ENCODE assay signal across 27 mouse cellular contexts in genomic region chr1:60655206-60655605, GRCm38 (mm10).
DNase-seq lines count a peak whose midpoint lies in the region; ATAC-seq and TF ChIP-seq lines count a peak whose summit lies in the region.
"Had no signal": no experiment of that assay in that cellular context is flagged by ENCODE, and none has a peak within 500 bp of the region (broad histone marks: within the 10 kb centered on the region; RNA-seq: fewer than 3 reads in every experiment).

No protein-coding gene starts in this region.

- no peak for TF ChIP-seq CTCF in kidney, adult 2 months (conservative IDR thresholded peaks at IDR 0.05; ENCODE audit: insufficient read depth, insufficient read length, low read depth, low read length)
- TF ChIP-seq CTCF in lung, postnatal 0 days (IDR thresholded peaks at IDR 0.05), result no peak

- H3K27me3 ChIP-seq in heart, embryonic 11.5 days (ENCODE audit: control insufficient read depth, insufficient read depth, low read length), result no peaks in the 10 kb centered on the region
- H3K27me3 ChIP-seq in kidney, adult 2 months (replicated peaks; ENCODE audit: control insufficient read depth, insufficient read depth, low read length), result no peaks in the 10 kb centered on the region
- H3K27me3 ChIP-seq in lung, postnatal 0 days (replicated peaks; ENCODE audit: insufficient read depth, low read length), result no peaks in the 10 kb centered on the region
- H3K27me3 ChIP-seq in embryonic facial prominence, embryonic 10.5 days (replicated peaks; ENCODE audit: low read depth, poor library complexity, severe bottlenecking), result no peaks in the 10 kb centered on the region
- H3K27me3 ChIP-seq: CH12.LX; hindbrain, embryonic 15.5 days; intestine, embryonic 15.5 days; midbrain, embryonic 12.5 days; neural tube, embryonic 15.5 days; Patski; stomach, embryonic 15.5 days had no signal

- 7% methylated on average over 2 of the region's 2 CpGs for WGBS in heart, embryonic 11.5 days (ENCODE audit: insufficient replicate concordance)
- WGBS in kidney, adult 2 months, result 55% methylated on average over 2 of the region's 2 CpGs
- WGBS in lung, postnatal 0 days, result 25% methylated on average over 2 of the region's 2 CpGs
- WGBS in embryonic facial prominence, embryonic 10.5 days, result 48% methylated on average over 2 of the region's 2 CpGs

- no peak for ATAC-seq in heart, embryonic 11.5 days (replicated peaks; ENCODE audit: insufficient number of reproducible peaks, low FRiP score, low TSS enrichment)
- no peak for ATAC-seq in lung, postnatal 0 days
- ATAC-seq: forebrain, embryonic 16.5 days; intestine, embryonic 15.5 days; Patski had no signal

- H3K27ac ChIP-seq in heart, embryonic 11.5 days (ENCODE audit: low read depth, low read length), result peak overlapping the region; percentile 62; the same call in 1 of the 2 replicates
- H3K27ac ChIP-seq in kidney, adult 2 months (ENCODE audit: insufficient read depth, low read depth, low read length), result no peak overlapping the region
- 0 out of 2 replicates have a peak overlapping the region, but pooled peaks have one; percentile 4 for H3K27ac ChIP-seq in lung, postnatal 0 days (ENCODE audit: low read length)
- H3K27ac ChIP-seq in embryonic facial prominence, embryonic 10.5 days (replicated peaks), result no peak overlapping the region
- H3K27ac ChIP-seq: forebrain, embryonic 10.5 days; hindbrain, embryonic 15.5 days; intestine, embryonic 15.5 days; midbrain, embryonic 12.5 days; neural tube, embryonic 15.5 days; stomach, embryonic 15.5 days had no signal

- no peak overlapping the region for H3K9ac ChIP-seq in heart, embryonic 11.5 days (ENCODE audit: low read depth, low read length)
- no peak overlapping the region for H3K9ac ChIP-seq in lung, postnatal 0 days (replicated peaks; ENCODE audit: low read depth)
- H3K9ac ChIP-seq: hindbrain, embryonic 15.5 days; intestine, embryonic 15.5 days; midbrain, embryonic 12.5 days; neural tube, embryonic 15.5 days; stomach, embryonic 15.5 days had no signal

- H3K4me1 ChIP-seq in heart, embryonic 11.5 days (ENCODE audit: control insufficient read depth, insufficient read depth, low read length), result peaks cover 33% of the 10 kb centered on the region
- 0 out of 2 replicates have a peak, but pooled peaks cover 2% of the 10 kb centered on the region for H3K4me1 ChIP-seq in kidney, adult 2 months (ENCODE audit: control insufficient read depth, insufficient read depth, low read length)
- H3K4me1 ChIP-seq in lung, postnatal 0 days (ENCODE audit: insufficient read depth, low read depth, low read length), result peaks cover 8% of the 10 kb centered on the region; the same call in 1 of the 2 replicates
- peaks cover 11% of the 10 kb centered on the region for H3K4me1 ChIP-seq in embryonic facial prominence, embryonic 10.5 days
- H3K4me1 ChIP-seq: forebrain, embryonic 10.5 days; hindbrain, embryonic 15.5 days; midbrain, embryonic 12.5 days; neural tube, embryonic 15.5 days; stomach, embryonic 15.5 days had no signal

- no peaks in the 10 kb centered on the region for H3K36me3 ChIP-seq in heart, embryonic 11.5 days (ENCODE audit: control insufficient read depth, insufficient read depth, low read length)
- no peaks in the 10 kb centered on the region for H3K36me3 ChIP-seq in kidney, adult 2 months (ENCODE audit: control insufficient read depth, insufficient read depth, low read length)
- H3K36me3 ChIP-seq in lung, postnatal 0 days (ENCODE audit: insufficient read depth, low read length), result no peaks in the 10 kb centered on the region
- no peaks in the 10 kb centered on the region for H3K36me3 ChIP-seq in embryonic facial prominence, embryonic 10.5 days (replicated peaks)
- H3K36me3 ChIP-seq: forebrain, embryonic 10.5 days; G1E; hindbrain, embryonic 15.5 days; intestine, embryonic 15.5 days; midbrain, embryonic 12.5 days; neural tube, embryonic 15.5 days; stomach, embryonic 15.5 days had no signal

- TF ChIP-seq EP300 in lung, postnatal 0 days (IDR thresholded peaks at IDR 0.05), result no peak

- no peak for TF ChIP-seq POLR2A in kidney, adult 2 months (IDR thresholded peaks at IDR 0.05; ENCODE audit: low read depth, low read length)

- no peak for DNase-seq in heart, adult 8-10 months (ENCODE audit: low spot score)
- peak; percentile 59 for DNase-seq in kidney, adult 2 months
- no peak for DNase-seq in kidney, adult 9 months
- peak; percentile 49 for DNase-seq in lung, postnatal 0 days (ENCODE audit: low spot score)
- DNase-seq in lung, adult 18-20 months, result no peak
- no peak for DNase-seq in embryonic facial prominence, embryonic 10.5 days (ENCODE audit: low spot score)
- DNase-seq: adrenal gland, postnatal 36 days; B cell, adult 2 months; cerebellum, adult 11 months; cerebellum, adult 9-11 months; gastrocnemius, postnatal 14 days; layer of hippocampus, postnatal 36 days; lung, adult 2 months; right cerebral cortex, adult 18-20 months; thymus, adult 18-20 months; thymus, postnatal 36 days had no signal

- no peak overlapping the region for H3K4me2 ChIP-seq in heart, embryonic 11.5 days
- no peak overlapping the region for H3K4me2 ChIP-seq in lung, postnatal 0 days (replicated peaks; ENCODE audit: low read depth, low read length)
- H3K4me2 ChIP-seq: hindbrain, embryonic 15.5 days; intestine, embryonic 15.5 days; midbrain, embryonic 12.5 days; neural tube, embryonic 15.5 days; stomach, embryonic 15.5 days had no signal

- H3K4me3 ChIP-seq in heart, embryonic 11.5 days (ENCODE audit: low read depth, low read length), result no peak overlapping the region
- H3K4me3 ChIP-seq in kidney, adult 2 months (ENCODE audit: insufficient read depth, low read depth, low read length), result no peak overlapping the region
- no peak overlapping the region for H3K4me3 ChIP-seq in lung, postnatal 0 days (ENCODE audit: low read depth, low read length)
- H3K4me3 ChIP-seq in embryonic facial prominence, embryonic 10.5 days, result no peak overlapping the region
- H3K4me3 ChIP-seq: forebrain, embryonic 10.5 days; hindbrain, embryonic 15.5 days; intestine, embryonic 15.5 days; midbrain, embryonic 12.5 days; neural tube, embryonic 15.5 days; stomach, embryonic 15.5 days had no signal

- H3K9me3 ChIP-seq in heart, embryonic 11.5 days (replicated peaks; ENCODE audit: control insufficient read depth, low read length), result no peaks in the 10 kb centered on the region
- no peaks in the 10 kb centered on the region for H3K9me3 ChIP-seq in lung, postnatal 0 days (ENCODE audit: low read length)
- no peaks in the 10 kb centered on the region for H3K9me3 ChIP-seq in embryonic facial prominence, embryonic 10.5 days
- H3K9me3 ChIP-seq: forebrain, embryonic 10.5 days; G1E; hindbrain, embryonic 15.5 days; intestine, embryonic 15.5 days; midbrain, embryonic 12.5 days; neural tube, embryonic 15.5 days; stomach, embryonic 15.5 days had no signal

Comparison
In these comparisons a context has a peak if more than half of its experiments do, and no peak if none do; other contexts are left out.
1. DNase-seq: peak in kidney, adult 2 months (single experiment) and lung, postnatal 0 days (single experiment); none in heart, adult 8-10 months (single experiment), kidney, adult 9 months (single experiment), lung, adult 18-20 months (0 of 2) and embryonic facial prominence, embryonic 10.5 days (single experiment).
2. H3K27ac ChIP-seq: peak in heart, embryonic 11.5 days (single experiment) and lung, postnatal 0 days (single experiment); none in kidney, adult 2 months (single experiment) and embryonic facial prominence, embryonic 10.5 days (single experiment).